Mouse (Mus musculus): ENCODE data around the gene Usp18.

GRCm38 (mm10) chr6:121260548-121260947 is 14.8 kb downstream of the Usp18 start:
- no peak for TF ChIP-seq EP300 (IDR thresholded peaks at IDR 0.05; ENCODE audit: low read depth)
- peak; percentile 84 for TF ChIP-seq CTCF (IDR thresholded peaks at IDR 0.05; ENCODE audit: low read depth)
